Mouse (Mus musculus) adrenal gland, adult 18-20 months (tissue): ENCODE measurements around the gene Ano1. TPM values are rescaled to one million over a fixed set of nuclear protein-coding genes. Genes with fewer than 3 reads are reported as not detected.

Experiments used
- DNase-seq, 2 experiments: peaks; one replicate each; pipeline ENCODE4 v3.0.0; 2021 to 2022; ENCODE audit warnings: low spot score in 2 of 2
- total RNA-seq, 2 experiments: library from RNA; stranded (reverse); gene quantifications; 1 replicate in 1 of 2; 2 replicates in 1 of 2; pipeline ENCODE4 v1.2.3; 2021

Gene Ano1
- total RNA-seq, 2 experiments from 2014 or later, result 21.3 to 30.6 TPM

DNA sequence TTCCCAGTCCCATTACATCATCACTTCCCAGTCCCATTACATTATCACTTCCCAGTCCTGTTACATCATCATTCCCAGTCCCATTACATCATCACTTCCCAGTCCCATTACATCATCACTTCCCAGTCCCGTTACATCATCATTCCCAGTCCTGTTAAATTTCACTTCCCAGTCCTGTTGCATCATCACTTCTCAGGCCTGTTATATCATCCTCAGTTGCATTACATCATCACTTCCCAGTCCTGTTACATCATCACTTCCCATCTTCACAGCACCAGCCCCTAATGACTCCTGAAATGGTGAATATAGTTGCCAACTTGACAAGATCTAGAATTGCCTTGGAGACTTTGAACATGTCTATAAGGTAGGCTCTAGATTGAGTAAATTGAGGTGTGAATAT, 17.1 kb upstream of the Ano1 start:
- DNase-seq, result no peak

DNA sequence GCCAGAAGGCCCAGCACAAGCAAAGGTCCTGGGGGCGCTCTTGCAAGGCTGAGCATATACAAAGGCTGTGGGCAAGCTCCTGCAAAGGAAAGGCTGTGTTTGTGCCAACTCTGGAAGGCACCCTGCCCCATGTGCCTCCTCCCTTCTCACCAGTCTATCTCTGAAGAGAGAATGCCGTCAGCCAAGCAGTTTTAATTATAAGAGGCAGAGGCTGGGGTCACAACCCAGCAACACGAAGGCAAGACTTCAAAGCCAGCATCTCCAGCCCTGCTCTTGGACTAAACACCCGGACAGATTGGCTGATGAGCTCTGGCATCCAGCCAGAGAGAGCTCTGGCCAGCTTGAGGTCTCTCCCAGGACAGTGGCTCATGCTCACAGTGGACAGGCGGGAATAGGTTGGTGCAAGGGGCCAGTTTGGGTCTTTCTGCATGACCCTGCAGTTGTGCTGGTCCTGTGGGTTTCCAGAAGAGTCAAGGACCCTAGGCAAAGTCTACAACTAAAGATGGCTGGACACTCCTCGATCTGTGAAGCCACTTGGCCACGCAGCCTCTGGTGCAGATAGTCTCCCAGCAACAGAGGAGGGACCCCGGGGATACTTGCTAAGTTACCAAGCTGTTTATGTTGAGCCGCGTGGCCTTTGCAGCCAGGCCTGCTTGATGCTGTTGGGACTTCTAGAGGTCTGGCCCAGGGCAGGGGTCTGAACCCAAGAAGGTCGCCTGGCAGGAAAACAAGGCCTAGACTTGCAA, 12.9 kb upstream of the Ano1 start:
- no peak for DNase-seq

DNA sequence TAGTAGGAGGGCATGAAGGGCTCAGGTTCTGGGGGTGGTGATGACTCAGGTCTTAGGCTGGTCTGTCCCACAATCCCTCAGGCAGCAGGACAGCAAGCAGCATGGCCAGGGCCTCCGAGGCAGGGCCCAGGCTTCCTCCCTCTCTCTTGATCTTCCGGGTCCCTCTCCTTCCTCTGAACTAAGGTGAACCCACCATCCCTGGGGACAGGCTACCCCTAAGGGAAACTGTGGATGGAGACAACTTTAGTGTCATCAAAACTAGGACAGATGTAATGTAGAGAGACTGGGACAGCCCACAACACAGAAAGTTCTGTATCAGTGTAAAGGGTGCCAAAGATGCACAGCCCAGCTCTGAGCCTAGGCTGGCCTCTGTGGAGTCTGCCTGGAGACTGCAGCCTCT, 12.2 kb upstream of the Ano1 start:
- DNase-seq, result no peak

DNA sequence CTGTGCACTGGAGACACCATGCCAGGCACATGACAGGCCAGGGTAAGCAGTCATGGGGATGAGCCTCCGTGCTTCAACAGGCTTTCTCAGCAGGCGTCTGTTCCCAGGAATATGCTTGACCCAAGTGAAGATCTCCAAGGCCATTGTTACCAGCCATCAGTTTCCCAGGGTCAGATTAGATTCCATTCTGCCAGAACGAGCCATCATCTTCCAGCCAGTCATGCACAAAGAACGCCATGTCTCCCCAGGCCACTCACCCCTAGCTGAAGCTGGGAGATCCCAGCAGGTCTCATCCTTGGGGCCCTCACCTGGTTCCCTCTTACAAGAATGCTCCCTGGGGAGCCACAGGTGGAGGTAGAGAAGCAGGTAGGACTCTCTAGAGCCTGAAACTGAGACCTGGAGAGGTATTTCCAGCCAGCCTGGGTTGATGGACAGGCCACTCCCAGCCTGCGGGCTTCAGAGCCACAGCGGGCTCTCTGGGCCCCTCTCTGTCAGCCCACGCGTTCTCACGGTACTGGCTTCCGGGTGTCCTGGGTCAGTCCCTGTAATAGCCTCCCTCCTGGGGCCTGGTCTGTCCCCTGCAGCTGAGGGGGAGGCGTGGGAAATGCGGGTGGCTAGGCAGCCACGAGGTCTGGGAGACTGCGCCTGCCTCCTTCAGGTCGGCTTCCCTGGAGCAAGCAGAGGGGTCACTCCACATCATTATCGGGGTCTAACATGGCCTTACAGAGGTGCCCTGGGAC, 10.9 kb upstream of the Ano1 start:
- no peak for DNase-seq

DNA sequence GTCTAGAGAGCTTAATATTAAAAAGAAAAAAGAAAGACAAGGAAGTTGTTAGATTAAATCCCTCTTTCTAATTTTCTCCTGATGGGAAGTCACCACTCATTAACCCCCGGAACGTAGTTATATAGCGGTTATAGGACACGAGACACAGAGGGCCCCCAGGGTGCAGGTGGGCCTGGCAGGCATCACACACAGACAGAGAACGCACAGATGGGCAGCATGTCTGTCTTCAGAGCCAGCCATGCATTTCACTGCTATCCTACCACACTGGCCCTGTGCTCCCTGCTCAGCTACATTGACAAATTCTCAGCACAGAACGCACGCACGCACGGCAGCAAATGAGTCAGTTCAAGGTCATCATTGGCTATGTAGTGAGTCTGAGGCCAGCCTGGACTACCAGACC, 8.5 kb upstream of the Ano1 start:
- DNase-seq, result no peak

DNA sequence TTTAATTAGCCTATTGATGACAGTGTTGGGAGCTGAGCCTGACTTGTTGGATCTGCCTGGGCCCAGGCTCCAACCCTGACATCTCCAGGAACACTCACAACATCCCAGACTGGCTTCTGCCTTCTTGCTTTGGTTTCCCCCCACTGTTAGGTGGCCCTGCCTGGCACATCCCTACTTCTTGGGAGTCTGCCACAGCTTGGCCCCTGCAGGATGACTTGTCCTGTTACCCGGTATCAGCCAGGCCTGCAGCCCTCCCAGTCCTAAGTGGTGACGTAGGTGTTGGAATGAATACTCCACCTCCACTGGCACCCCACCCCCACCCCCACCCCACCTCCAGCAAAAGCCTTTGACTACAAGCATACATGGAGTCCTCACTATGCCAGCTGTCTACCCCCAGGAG, 7.7 kb upstream of the Ano1 start:
- DNase-seq, result no peak

DNA sequence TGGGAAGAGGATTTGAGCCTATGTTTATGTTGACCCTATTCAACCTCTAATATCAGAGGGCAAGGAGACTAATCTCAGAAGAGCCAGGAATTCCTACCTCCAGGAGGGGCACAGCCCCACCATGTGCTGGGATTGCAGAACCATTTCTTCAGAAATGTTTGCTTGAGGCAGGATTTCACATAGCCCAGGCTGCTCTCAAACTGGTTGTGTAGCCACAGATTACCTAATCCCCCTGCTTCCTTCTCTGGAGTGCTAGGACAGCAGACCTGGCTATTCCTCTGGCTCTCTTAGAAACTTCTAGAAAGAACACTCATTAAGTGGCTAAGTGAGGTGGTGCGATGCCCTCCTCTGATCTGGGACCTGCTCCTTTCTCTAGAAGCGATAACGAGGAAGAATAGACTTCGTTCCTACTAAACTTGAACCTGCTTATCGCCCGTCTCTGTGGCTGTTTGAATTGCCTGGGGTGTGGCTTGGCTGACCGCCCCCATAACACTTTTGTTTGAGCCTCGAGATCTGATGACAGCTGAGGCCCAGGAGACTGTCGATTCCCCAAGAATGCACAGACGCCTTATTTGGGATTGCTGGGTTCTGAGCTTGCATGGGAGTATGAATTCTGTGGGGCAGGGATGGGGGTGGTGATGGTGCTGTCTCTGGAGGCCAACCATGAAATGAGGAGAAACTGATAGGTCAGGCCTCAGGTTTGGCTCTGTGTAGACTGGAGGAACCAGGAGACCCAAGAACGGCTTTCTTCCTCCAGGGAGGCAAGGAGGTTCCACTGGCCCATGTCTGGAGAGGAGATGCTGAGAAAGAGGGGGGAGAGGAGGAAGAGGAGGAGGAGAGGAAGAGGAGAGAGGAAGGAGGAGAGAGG, 4.0 kb upstream of the Ano1 start:
- DNase-seq, result no peak

DNA sequence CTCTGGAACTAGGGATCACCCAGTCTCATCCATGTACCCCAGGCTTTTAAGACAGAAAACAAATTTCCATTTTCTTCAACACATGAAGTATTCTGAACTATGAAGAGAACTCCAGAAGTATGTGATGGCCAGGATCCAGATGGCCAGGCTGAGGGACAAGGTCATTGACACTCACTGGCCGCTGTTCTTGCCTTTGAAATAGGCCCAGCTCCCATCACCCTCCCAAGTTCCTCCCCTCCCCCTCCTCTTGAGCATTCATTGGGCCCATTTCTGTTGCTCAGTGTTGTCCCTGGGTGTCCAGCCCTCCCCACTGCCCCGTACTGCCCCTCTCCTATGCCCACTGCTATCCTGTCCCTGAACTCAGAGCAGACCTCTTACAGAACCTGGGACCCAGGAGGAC, 2.9 kb upstream of the Ano1 start:
- DNase-seq, result no peak

DNA sequence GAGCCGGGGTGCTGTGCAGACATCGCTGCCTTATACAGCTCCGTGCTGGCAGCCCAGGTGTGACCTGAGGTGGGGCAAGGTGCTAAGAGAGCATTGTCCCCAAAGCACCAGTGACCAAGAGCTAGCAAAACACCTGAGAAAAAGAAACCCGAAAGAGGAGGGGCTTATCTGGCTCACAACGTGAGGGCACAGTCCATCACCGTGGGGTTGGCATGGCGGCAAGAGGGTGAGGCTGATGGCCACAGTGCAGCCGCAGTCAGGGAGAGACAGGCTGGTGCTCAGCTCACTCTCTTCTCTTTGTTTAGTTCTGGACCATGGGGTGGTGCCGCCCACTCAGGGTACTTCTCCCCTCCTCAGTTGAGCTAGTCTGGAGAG, 1.9 kb upstream of the Ano1 start:
- no peak for DNase-seq

DNA sequence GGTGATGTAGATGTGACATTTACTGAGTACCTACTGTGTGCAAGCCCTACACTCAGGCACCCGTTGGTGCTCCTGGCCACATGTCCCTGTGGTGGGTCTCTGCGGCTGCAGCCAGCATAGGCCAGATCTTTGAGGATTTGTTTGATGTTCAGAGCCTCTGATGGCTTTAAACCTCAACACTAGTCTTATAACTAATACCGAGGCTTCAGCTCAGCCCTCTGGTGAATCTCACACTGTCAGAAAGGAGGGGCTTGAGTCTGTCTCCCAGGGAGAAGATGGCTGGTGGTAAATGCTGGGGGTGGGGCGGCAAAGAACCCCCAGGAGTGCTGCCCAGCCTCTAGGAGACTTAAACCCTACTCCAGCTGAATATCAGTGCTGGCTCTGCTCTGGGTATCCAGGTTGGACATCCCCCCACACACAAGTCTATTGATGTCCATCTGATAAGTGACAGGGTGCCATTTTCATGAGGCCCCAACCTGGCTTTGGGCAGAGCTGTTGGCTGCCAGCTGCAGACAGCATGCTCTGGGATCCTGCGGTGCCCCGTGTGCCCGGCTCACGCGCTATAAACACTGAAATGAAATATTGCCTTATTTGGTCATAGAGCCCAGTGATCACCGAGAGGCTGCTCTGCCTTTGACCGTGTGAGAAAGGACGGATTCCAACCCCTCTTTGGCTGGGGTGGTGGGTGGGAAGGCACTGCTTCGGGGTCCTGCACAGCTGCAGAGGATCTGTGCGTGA, 1.3 kb upstream of the Ano1 start:
- DNase-seq, result no peak

DNA sequence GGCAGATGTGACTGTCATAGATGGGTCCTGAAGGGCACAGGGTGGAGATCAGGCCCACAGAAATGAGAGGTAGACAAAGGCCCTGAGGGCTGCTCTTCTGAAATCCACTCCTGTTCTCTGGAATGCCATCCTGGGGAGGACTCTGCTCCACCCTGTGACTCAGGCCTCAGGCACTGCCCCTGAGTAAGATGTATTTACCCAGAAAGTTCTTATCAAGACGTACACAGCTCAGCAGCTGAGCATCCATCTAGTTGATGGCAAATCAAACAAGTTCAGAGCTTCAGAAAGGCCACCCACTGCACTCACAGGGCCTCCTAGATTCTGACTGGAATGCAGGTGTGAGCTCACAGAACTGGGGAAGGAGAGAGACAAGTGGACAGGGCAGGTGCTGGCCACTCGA, 4.0 kb downstream of the Ano1 start:
- DNase-seq, result no peak

DNA sequence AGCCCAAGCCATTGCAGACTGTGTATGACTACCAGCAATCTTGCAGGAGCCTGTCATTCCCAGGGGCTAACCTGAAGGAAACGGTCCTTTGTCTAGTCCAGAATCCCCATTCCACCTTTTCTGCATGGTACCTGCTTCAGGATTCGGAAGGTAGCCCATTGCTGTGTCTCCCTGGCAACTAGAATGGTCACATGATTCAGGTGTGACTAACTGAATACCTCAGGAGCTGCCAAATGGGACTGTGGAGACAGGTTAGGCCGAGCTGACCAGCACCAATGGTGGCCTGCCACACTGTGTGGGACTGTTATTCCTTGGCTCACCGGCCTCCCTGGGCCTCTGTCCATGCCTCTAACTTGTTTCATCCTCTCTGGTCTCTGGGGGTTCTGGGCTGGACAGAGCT, 5.3 kb downstream of the Ano1 start:
- DNase-seq, result no peak

DNA sequence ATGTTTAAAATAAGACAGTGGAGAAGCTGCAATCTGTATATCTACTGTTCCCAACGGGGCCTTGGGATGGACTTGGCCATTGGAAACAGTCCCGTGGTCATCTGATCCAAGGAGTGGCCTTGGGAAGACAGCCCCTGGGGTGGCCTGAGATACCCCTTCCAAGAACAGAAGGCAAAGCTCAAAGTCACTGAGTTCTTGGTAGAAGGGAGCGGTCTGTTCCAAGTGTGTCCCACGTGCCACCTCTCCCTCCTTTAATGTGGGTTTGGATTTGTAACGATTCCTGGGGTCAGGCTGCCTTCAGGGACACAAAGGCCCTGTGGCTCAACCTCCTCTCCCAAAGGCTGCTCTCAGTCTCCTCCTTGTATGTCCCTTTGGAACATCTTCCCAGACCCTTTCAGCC, 7.9 kb downstream of the Ano1 start:
- no peak for DNase-seq

DNA sequence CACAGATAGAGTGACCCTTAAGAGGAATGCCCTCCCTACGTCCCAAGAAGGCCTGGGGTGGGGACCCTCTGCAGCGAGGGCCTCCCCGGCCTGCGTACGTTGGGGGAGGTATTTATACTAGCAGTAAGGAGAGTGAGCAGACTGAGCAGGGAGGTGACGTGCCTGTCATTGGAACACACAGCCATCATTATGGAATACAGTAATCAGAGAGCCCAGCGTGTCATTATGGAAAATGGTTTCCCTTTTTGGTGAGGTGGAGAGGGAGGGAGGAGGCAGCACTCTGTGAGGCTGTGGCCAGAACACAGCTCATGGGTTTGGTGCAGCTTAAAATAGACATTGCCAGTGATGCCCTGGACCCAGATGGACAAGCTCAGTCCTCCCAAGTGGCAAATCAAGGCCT, 11.1 kb downstream of the Ano1 start:
- DNase-seq, result no peak

DNA sequence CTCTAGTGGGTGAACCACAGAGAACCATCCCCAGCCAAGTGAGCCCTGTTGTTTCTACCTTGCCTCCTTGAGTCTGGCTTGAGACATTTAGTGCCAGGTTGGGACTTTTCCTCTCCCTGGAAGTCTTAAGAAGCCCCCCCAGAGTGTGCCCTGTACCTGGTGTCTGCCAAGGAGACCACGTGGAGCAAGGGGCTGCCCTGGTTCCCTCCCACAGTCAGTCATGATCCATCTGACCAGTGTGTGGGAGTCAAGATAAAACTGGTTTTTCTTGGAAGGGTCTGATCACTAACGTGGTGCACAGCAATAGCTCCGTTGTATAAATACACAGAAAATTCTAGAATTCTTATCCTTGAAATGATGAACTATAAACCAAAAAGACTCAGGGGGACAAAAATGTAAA, 12.0 kb downstream of the Ano1 start:
- no peak for DNase-seq

DNA sequence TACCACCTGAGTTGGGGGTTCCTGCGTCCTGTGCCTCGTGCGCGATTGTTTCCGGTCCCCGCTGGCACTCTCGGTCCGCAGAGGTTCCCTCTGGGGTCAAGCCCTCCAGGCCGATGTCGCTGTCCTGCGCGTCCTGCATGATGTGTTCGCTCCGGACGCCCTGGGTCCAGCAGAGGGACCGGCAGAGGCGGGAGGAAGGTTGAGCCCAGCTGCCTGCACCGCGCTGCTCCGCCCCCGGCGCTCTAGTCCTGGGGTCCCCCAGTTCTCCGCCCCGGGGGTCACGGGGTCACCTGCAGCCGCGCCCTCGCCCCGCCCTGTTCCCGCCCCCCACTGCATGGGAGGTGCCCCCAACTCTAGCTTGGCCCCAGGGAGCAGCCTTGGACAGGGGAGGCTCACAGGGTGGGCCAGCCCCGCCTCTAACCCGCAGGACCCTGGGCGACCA, 13.4 kb downstream of the Ano1 start:
- no peak for DNase-seq

DNA sequence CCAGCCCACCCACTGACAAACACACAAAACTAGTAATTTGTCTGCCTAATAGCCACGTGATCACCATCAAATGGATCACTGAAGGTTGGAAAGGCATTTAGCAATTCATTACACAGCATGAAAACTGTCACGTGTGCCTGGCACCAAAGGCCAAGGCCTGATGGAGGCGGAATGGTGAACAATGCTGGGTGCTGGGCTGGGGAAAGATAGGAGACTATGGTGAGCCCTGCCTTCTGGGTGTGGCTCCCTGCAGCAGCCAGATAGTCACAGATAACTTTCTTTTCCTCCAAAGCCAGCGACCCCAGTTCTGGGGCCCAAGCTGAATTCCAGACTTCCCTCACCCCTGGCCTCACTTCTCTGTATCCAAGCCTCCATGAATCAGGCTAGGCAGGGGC, 19.9 kb downstream of the Ano1 start:
- peak in 1 of 2 experiments; percentile 28 for DNase-seq

DNA sequence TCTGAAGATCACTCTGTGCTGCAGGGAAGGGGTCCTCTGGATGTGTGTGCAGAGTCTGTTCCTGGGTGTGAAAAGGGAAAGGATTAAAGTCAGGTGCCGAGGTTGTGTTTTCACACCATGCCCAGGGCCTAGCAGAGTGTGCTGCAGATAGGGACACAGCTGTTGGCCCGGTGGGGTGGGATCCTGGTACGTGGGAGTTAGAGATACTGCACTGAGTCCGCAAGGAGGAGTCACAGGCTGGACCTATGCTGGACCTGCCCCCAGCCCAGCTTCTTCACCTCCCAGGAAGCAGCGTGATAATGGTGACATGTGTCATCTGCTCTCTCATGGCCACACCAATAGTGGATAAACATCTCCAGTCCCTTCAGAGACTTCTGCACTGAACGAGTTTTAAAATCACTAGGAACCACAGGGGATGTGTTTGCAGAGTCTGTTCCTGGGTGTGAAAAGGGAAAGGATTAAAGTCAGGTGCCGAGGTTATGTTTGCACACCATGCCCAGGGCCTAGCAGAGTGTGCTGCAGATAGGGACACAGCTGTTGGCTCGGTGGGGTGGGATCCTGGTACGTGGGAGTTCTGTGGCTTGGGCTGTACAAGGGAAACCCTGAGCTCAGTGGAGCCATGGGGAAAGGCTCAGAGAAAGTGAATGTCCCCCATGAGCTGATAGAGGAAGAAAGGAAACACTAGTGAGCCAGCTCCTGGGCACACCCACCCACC, 20.4 kb downstream of the Ano1 start:
- no peak for DNase-seq

DNA sequence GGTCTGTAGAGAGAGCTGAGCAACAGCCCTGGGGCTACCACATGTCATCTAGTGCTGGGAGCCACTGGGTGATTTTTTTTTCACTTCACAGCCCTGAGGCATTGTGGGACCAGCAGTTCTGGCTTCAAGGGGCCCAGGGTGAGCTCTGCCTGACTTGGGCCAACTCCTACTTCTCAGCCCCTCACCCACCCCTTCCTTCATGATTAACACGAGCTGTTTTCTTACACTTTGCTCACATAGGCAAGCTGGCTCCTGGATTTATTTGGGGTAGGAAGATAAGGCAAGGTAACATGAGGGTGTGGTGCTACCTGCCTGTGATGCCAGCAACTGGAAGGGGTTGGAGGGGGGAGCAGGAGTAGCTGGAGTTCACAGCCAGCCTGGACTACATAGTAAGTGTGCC, 27.5 kb downstream of the Ano1 start:
- DNase-seq, result no peak

DNA sequence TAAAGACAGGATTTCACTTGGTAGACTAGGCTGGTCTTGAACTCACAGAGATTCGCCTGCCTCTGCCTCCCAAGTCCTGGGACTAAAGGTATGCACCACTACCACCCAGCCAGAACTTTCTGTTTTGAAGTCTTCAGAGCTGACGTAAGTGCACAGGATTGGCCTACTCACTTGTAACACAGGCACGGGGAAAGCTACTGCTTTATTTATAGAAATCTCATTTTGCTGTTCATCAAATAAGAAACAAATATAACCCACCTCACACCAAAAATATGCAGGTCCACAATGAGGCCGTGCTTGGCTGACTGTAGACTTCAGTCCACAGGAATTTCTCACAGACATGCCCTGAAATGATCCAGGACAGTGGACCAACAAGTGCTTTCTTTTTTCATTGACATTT, 31.8 kb downstream of the Ano1 start:
- DNase-seq, result no peak

DNA sequence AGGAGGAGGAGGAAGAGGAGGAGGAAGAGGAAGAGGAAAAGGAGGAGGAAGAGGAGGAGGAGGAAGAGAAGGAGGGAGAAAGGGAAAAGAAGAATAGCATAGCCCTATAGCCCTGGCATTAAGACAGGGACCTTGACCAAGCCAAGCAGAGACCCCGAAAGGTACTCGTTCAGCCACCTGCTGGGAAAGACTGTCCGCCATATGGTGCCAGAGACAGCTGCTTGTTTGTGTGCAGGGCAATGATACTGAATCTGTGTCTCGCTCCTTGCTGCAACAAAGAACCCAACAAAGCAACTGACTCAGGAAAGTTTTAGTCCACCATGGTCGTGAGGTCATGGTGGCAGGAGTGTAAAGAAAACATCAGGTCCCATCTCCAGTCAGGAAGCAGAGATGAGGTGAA, 34.0 kb downstream of the Ano1 start:
- no peak for DNase-seq
